In genomic region chr7:16009636-16010035, GRCm38 (mm10) we compare ENCODE assay signal across 29 mouse cellular contexts. TPM values are rescaled to one million over a fixed set of nuclear protein-coding genes. Genes with fewer than 3 reads are reported as not detected.
A peak's percentile ranks its signal among the peaks of the same experiment; 100 is the strongest.
DNase-seq lines count a peak whose midpoint lies in the region; ATAC-seq and TF ChIP-seq lines count a peak whose summit lies in the region.
"Had no signal": no experiment of that assay in that cellular context is flagged by ENCODE, and none has a peak within 500 bp of the region (broad histone marks: within the 10 kb centered on the region; RNA-seq: fewer than 3 reads in every experiment).

No protein-coding gene starts in this region.

- no peak overlapping the region for H3K4me3 ChIP-seq in gastrocnemius, adult 2 months
- no peak overlapping the region for H3K4me3 ChIP-seq in hindbrain, embryonic 11.5 days (ENCODE audit: low read depth, low read length)
- H3K4me3 ChIP-seq: embryonic facial prominence, embryonic 10.5 days; embryonic facial prominence, embryonic 12.5 days; forebrain, embryonic 13.5 days; forebrain, embryonic 15.5 days had no signal

- intact Hi-C loops in gastrocnemius, adult 2 months (cut with DNase I): no loop called here
- intact Hi-C loops in gastrocnemius, postnatal 36 days (cut with DNase I): no loop called here

- no peak for DNase-seq in gastrocnemius, adult 2 months
- no peak for DNase-seq in gastrocnemius, postnatal 36 days
- DNase-seq in retina, adult 2 months (ENCODE audit: low read depth, low spot score): peak; percentile 53
- peak; percentile 58 for DNase-seq in retina, postnatal 1 day
- DNase-seq in frontal cortex, postnatal 10 days (ENCODE audit: low spot score in 2 of 2): no peak
- DNase-seq in embryo, embryonic 11 days: no peak
- DNase-seq in hindbrain, embryonic 11.5 days (ENCODE audit: low spot score): no peak
- DNase-seq: adrenal gland, adult 8-10 months; adrenal gland, postnatal 14 days; adrenal gland, postnatal 36 days; B cell, adult 2 months; cerebellum, adult 11-12 months; cerebellum, adult 2 months; cerebellum, adult 9-10 months; cerebellum, postnatal 14 days; cerebellum, postnatal 36 days; forebrain, postnatal 0 days had no signal

- no peak for TF ChIP-seq CTCF in gastrocnemius, adult 2 months (IDR thresholded peaks at IDR 0.05)

- no peaks in the 10 kb centered on the region for H3K9me3 ChIP-seq in hindbrain, embryonic 11.5 days (ENCODE audit: control insufficient read depth, low read length)
- H3K9me3 ChIP-seq: embryonic facial prominence, embryonic 10.5 days; embryonic facial prominence, embryonic 12.5 days; forebrain, embryonic 13.5 days; forebrain, embryonic 15.5 days; G1E had no signal

- no peaks in the 10 kb centered on the region for H3K4me1 ChIP-seq in hindbrain, embryonic 11.5 days (replicated peaks; ENCODE audit: control insufficient read depth, insufficient read depth, low read length)

- H3K36me3 ChIP-seq in hindbrain, embryonic 11.5 days (ENCODE audit: control insufficient read depth, insufficient read depth, low read length): no peaks in the 10 kb centered on the region
- H3K36me3 ChIP-seq: forebrain, embryonic 15.5 days had no signal

- 93% methylated on average over 7 of the region's 7 CpGs for WGBS in hindbrain, embryonic 11.5 days

- no peak for ATAC-seq in hindbrain, embryonic 11.5 days (ENCODE audit: low FRiP score)
- ATAC-seq: activated CD4-positive, CD25-positive, alpha-beta regulatory T cell, adult 4 months; CD4-positive, CD25-positive, alpha-beta regulatory T cell, adult 4 months; forebrain, embryonic 13.5 days; forebrain, embryonic 15.5 days; forebrain, postnatal 0 days; Patski had no signal

- no peak overlapping the region for H3K4me2 ChIP-seq in hindbrain, embryonic 11.5 days (replicated peaks; ENCODE audit: low read depth, low read length)
- H3K4me2 ChIP-seq: embryonic facial prominence, embryonic 12.5 days; forebrain, embryonic 13.5 days; forebrain, embryonic 15.5 days had no signal

- H3K27ac ChIP-seq in gastrocnemius, adult 2 months: peak overlapping the region; percentile 84
- H3K27ac ChIP-seq in hindbrain, embryonic 11.5 days (ENCODE audit: low read depth, low read length): no peak overlapping the region
- H3K27ac ChIP-seq: embryonic facial prominence, embryonic 10.5 days; embryonic facial prominence, embryonic 12.5 days; forebrain, embryonic 13.5 days; forebrain, embryonic 15.5 days had no signal

- no peaks in the 10 kb centered on the region for H3K27me3 ChIP-seq in hindbrain, embryonic 11.5 days (ENCODE audit: control insufficient read depth, insufficient read depth, low read length)
- H3K27me3 ChIP-seq: CH12.LX; embryonic facial prominence, embryonic 12.5 days; forebrain, embryonic 13.5 days; forebrain, embryonic 15.5 days; Patski had no signal

- H3K9ac ChIP-seq in hindbrain, embryonic 11.5 days (ENCODE audit: low read depth, low read length): no peak overlapping the region
- H3K9ac ChIP-seq: embryonic facial prominence, embryonic 12.5 days; forebrain, embryonic 13.5 days; forebrain, embryonic 15.5 days; forebrain, postnatal 0 days had no signal

RNA-seq across cellular contexts. Expression of gene Bicra, which starts 38.1 kb away (rescaled TPM):
- total RNA-seq in gastrocnemius, adult 2 months (2021): 1 to 10 TPM; 6.8 to 7.1 TPM
- total RNA-seq in gastrocnemius, postnatal 36 days (2021): 1 to 10 TPM; 4.5 to 6.6 TPM
- 6.6 and 9.2 TPM in 2 replicates for polyA plus RNA-seq in hindbrain, embryonic 11.5 days (2014; fragmentation: Nextera tagmentation; extraction: Ambion mirVana)

RNA-seq across cellular contexts. Expression of gene Ehd2, which starts 42.3 kb away (rescaled TPM):
- 10 to 100 TPM; 31.4 to 38.7 TPM for total RNA-seq in gastrocnemius, adult 2 months (2021)
- 10 to 100 TPM; 40.8 to 47.9 TPM for total RNA-seq in gastrocnemius, postnatal 36 days (2021)
- 6.4 and 10.9 TPM in 2 replicates for polyA plus RNA-seq in hindbrain, embryonic 11.5 days (2014; fragmentation: Nextera tagmentation; extraction: Ambion mirVana)

RNA-seq across cellular contexts. Expression of gene Zfp541, which starts 52.0 kb away (rescaled TPM):
- total RNA-seq in gastrocnemius, adult 2 months (2021): not detected
- not detected for total RNA-seq in gastrocnemius, postnatal 36 days (2021)
- polyA plus RNA-seq in hindbrain, embryonic 11.5 days (2014; fragmentation: Nextera tagmentation; extraction: Ambion mirVana): not detected in 2 replicates
- total RNA-seq: adrenal gland, adult 18-20 months; common myeloid progenitor, adult 5-6 weeks; G1E had no signal
- polyA plus RNA-seq: CD4-positive, CD25-positive, alpha-beta regulatory T cell, adult 4 months; forebrain, embryonic 11.5 days; forebrain, embryonic 13.5 days; forebrain, embryonic 15.5 days; G1E had no signal

Comparison
In these comparisons a context has a peak if more than half of its experiments do, and no peak if none do; other contexts are left out.
1. DNase-seq: peak in retina, adult 2 months (single experiment) and retina, postnatal 1 day (single experiment); none in gastrocnemius, adult 2 months (single experiment), gastrocnemius, postnatal 36 days (0 of 2), frontal cortex, postnatal 10 days (0 of 2), embryo, embryonic 11 days (single experiment) and hindbrain, embryonic 11.5 days (single experiment).